ENCODE assay signal across 17 mouse cellular contexts in genomic region chr6:148373444-148373843, GRCm38 (mm10).
"Had no signal": no experiment of that assay in that cellular context is flagged by ENCODE, and none has a peak within 500 bp of the region (broad histone marks: within the 10 kb centered on the region; RNA-seq: fewer than 3 reads in every experiment).

No protein-coding gene starts in this region.

- ATAC-seq: hindbrain, embryonic 16.5 days; inflammation-experienced regulatory T-cells, adult 6 months; liver, postnatal 0 days had no signal

- H3K27me3 ChIP-seq: limb, embryonic 12.5 days; liver, embryonic 13.5 days; lung, embryonic 15.5 days; midbrain, embryonic 12.5 days; stomach, embryonic 15.5 days had no signal

- H3K9me3 ChIP-seq: liver, embryonic 13.5 days; lung, embryonic 15.5 days; midbrain, embryonic 12.5 days; stomach, embryonic 15.5 days had no signal

- H3K4me2 ChIP-seq: limb, embryonic 12.5 days; liver, embryonic 13.5 days; lung, embryonic 15.5 days; midbrain, embryonic 12.5 days; stomach, embryonic 15.5 days had no signal

- DNase-seq: kidney, adult 8-10 months; kidney, postnatal 4 days; liver; liver, embryonic 13.5 days; liver, postnatal 0 days; lung, postnatal 14 days; right cerebral cortex, postnatal 14 days; thymus, adult 18-20 months; thymus, postnatal 14 days had no signal

- H3K4me3 ChIP-seq: limb, embryonic 12.5 days; liver, embryonic 13.5 days; lung, embryonic 15.5 days; megakaryocyte, embryonic 14.5 days; midbrain, embryonic 12.5 days; stomach, embryonic 15.5 days had no signal

- H3K4me1 ChIP-seq: limb, embryonic 12.5 days; liver, embryonic 13.5 days; lung, embryonic 15.5 days; midbrain, embryonic 12.5 days; stomach, embryonic 15.5 days had no signal

- H3K27ac ChIP-seq: limb, embryonic 12.5 days; liver, embryonic 13.5 days; lung, embryonic 15.5 days; macrophage; midbrain, embryonic 12.5 days; stomach, embryonic 15.5 days had no signal

- H3K9ac ChIP-seq: limb, embryonic 12.5 days; liver, embryonic 13.5 days; liver, postnatal 0 days; lung, embryonic 15.5 days; midbrain, embryonic 12.5 days; stomach, embryonic 15.5 days had no signal

- H3K36me3 ChIP-seq: limb, embryonic 12.5 days; liver, embryonic 13.5 days; lung, embryonic 15.5 days; midbrain, embryonic 12.5 days; stomach, embryonic 15.5 days had no signal
